Mouse (Mus musculus) left cerebral cortex, adult 11 months (tissue): ENCODE results near the gene Ly6g6e.

Experiments used
- DNase-seq: peaks from one replicate; pipeline ENCODE4 v3.0.0; 2022; ENCODE audit warnings: low spot score

Ly6g6e gene

GRCm38 (mm10) chr17:35049561-35050016 lies 27.1 kb upstream of the Ly6g6e start, which contains the start of gene Clic1:
Gene Clic1 (plus strand): TSS chr17:35049966.
- DNase-seq = no peak

GRCm38 (mm10) chr17:35050126-35050750 lies 26.5 kb upstream of the Ly6g6e start:
- no peak for DNase-seq

- DNase-seq = no peak
Observed at GRCm38 (mm10) chr17:35051156-35052086, 25.3 kb upstream of the Ly6g6e start.

- no peak for DNase-seq
Observed at GRCm38 (mm10) chr17:35052271-35052798, 24.4 kb upstream of the Ly6g6e start.

GRCm38 (mm10) chr17:35055691-35056495 lies 20.8 kb upstream of the Ly6g6e start:
- DNase-seq = no peak

- no peak for DNase-seq
Observed at GRCm38 (mm10) chr17:35057090-35057489, 19.6 kb upstream of the Ly6g6e start.

- no peak for DNase-seq
Observed at GRCm38 (mm10) chr17:35058316-35058715, 18.4 kb upstream of the Ly6g6e start.

- DNase-seq = no peak
Observed at GRCm38 (mm10) chr17:35058911-35059892, 17.5 kb upstream of the Ly6g6e start, which contains the start of gene Ddah2. Gene Ddah2 (plus strand): TSS chr17:35059035.

GRCm38 (mm10) chr17:35060071-35060470 lies 16.6 kb upstream of the Ly6g6e start:
- no peak for DNase-seq

DNA sequence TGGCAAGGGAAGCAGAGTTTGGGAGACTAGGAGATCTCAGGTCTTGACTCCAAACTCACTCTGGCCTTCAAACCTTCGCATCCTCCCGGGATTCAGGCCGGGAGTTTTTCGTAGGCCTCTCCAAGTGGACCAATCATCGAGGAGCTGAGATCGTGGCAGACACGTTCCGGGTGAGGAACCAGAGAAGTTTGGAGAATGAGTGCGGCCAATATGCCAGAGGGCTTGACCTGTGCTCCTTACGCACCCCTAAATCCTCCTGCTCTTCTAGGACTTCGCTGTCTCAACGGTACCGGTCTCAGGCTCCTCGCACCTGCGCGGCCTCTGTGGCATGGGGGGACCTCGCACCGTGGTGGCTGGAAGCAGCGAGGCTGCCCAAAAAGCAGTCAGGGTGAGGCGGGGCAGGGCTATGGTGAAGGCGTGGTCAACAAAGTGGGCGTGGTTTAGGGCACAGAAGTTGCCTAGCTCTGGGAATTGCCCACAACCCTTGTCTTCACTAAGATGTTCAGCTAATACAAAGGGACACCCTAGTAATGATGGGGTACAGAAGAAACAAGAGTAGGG lies 15.9 kb upstream of the Ly6g6e start:
- no peak for DNase-seq

- no peak for DNase-seq
Observed at GRCm38 (mm10) chr17:35061299-35061698, 15.4 kb upstream of the Ly6g6e start.

DNA sequence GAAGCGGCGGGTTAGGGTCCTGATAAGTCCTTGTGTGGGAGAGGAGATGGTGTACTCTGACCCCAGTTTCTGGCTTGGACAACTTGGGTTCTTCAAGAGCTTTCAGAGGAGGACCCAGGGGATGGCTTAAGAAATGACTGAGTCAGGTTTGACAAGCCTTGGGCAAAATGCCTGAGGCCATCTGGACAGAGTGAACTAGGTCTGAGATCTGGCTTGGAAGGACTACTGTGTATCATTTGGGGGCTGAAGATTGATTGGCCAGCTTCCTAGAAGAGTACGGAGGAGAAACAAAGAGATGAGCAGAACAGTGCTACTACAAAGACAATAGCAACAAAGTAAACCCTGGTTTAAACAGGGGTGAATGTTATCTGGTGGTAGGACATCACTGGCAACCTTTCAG lies 13.2 kb upstream of the Ly6g6e start:
- no peak for DNase-seq

DNA sequence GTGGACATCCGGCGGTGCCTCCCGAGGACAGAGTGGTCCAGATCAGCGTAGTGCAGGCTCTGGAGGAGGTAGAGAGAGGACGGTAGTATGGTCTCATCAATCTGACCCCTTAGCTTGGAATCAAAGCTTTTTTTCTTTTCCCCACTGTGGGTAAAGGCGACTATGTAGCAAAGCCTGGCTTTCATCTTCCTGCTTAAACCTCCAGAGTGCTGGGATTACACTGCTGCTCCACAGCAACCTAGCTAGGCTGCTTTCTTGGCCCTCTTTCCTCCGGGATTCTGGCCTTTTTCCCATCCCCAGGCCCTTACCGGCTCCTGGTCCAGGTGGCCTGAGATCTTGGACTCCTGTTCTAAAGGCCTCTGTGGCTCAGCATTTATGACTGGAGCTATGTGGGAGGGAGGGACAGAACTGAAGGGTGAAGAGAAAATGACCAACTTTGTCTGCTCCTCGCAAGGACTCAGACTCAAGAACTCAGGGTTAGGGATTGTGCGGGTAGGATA lies 12.3 kb upstream of the Ly6g6e start:
- no peak for DNase-seq

DNA sequence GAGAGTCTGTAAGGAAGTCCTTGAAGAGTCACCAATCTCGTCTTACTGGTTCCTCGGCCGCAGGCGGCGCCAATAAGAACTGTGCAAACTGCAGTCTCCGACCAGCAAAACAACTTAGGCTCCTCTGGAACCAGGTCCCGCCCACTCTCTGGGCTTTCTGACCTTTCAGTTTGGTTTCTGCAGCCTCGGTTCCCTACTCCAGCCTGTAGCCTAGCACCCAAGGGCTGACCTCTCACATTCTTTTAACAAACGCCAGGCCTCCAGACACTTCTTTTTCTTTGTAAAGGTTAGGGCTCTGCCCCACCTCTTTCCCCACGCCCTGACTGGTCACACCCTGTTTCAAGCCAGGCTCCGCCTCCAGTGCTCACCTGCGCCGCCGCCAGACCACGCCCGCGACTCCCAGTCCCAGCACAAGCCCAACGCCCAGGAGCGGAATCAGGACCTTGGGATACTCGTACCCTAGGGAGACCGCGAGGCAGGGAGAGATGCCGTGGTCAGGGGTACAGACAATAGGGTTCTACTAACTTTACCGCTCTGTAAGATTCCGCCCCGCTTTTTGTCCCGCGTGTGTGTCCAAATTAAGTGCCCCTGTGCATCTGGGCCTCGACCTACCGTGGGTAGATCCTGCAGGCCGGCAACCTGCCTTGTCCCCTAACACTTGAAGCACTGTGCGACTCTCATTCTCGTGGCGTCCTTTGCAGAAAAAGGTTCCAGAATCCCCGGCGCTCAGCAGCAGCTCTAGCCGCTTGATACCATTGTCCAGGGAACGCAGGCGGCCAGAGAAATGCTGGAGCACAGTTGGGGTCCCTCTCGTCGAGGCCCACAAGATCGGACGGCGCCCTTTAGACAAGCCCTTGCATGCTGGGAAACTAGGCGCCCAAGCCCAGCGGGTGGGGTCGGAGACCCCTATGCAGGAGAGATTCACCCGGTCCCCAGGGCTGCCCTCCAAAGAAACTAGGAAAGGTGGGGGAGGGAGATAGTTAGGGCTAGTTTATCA lies 11.5 kb upstream of the Ly6g6e start, which contains the start of gene Ly6g6c:
Ly6g6c (plus strand) TSS at position 438 of the 997 bp plus-strand sequence.
- DNase-seq = no peak

GRCm38 (mm10) chr17:35066084-35066483 lies 10.6 kb upstream of the Ly6g6e start, which contains the start of gene Mpig6b:
Gene Mpig6b (minus strand): TSS chr17:35066184.
- DNase-seq = no peak

DNA sequence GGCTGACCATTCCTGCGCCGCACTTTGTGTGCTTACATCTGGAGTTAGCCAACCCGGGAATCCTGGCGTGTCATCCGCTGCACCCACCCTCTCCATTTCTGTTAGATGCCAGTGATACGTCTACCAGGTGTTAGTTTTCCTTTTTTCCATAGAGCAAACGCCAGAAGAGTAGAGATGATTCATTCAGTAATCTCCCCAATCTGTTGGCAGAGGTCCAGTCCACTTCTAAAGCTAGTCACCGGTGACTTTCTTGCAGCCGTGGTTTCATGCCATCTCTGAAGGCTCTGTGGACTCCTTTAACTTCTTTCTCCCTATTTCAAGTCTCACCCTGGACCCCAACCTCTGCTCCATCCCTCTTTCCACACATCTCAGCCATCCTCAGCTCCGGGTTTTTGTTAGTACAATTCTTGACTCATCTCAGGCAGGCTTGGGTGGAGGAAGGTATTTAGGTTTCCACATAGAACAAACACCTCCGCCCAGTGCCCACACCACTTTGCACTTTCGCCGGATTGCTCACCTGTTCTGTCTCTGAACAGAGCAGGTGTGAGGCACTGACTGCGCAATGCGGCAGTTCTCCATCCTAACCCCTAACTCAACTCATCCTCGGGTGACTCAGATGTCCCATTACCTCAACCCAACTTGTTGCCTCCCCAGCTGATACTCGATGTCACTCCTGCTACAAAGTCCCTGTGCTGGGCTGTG lies 8.3 kb upstream of the Ly6g6e start:
- DNase-seq = no peak

- no peak for DNase-seq
Observed at GRCm38 (mm10) chr17:35070556-35071229, 6.0 kb upstream of the Ly6g6e start.

DNA sequence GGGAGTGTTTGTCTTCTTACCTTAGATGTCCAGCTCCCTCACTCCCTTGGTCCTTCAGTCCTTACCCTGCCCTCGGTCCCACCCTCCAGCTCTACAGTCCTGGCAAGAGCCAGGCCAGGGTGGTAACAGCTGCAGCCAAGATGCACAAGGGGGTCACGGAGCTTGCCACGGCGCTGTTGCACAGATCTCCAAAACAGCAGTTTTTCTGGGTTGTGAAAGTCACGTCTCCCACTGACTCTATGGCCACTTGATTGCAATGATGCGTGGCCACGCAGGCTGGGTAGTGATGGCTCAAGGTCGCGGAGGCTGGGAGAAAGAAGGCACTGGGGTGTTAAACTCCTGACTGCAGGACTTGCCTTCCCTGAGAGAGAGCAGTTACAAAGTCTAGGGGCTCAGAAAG lies 5.2 kb upstream of the Ly6g6e start:
- no peak for DNase-seq
